Mouse (Mus musculus): ENCODE data around the gene Nppa. TPM values are rescaled to one million over a fixed set of nuclear protein-coding genes. Genes with fewer than 3 reads are reported as not detected.

Gene Nppa
- total RNA-seq, 2 experiments from 2014 or later, result not detected

DNA sequence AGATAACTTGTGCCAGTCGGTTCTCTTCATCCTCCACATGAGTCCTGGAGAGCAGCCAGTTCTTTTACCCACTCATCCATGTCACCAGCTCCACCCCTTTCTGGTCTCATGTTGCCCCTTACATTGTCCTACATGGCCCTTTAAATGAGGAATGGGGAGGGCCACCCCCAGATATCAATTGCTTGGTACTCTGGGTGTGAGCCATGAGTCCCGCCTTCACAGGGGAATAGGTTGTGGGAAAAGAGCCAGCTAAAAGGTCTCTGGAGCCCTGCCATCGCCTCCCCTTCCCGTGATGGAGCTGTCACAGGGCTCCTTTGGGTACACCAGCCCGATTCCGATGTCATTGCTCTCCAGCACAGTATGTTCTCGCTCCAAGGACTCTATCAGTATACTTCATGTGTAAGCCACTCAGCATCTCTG lies 21.1 kb upstream of the Nppa start:
- Histone ChIP-seq H3K4me3 (no peak overlapping the region), H3K27ac (no peak overlapping the region)
- intact Hi-C loops (cut with DNase I), result no loop called here
- no peak for TF ChIP-seq CTCF (IDR thresholded peaks at IDR 0.05)
- no peak for DNase-seq (ENCODE audit: extremely low spot score in 1 of 2, low spot score in 2 of 2)

GRCm38 (mm10) chr4:147985205-147986132 lies 15.1 kb upstream of the Nppa start, which contains the start of gene Nppb:
Gene Nppb (plus strand): TSS chr4:147985788.
- TF ChIP-seq CTCF (IDR thresholded peaks at IDR 0.05), result no peak
- DNase-seq (ENCODE audit: extremely low spot score in 1 of 2, low spot score in 2 of 2), result no peak
- no peak within 1 kb of the TSS for H3K4me3 ChIP-seq
- no peak within 1 kb of the TSS for H3K27ac ChIP-seq
- intact Hi-C loops (cut with DNase I), result no loop called here

GRCm38 (mm10) chr4:147993571-147994095 lies 6.9 kb upstream of the Nppa start:
- no peak for DNase-seq (ENCODE audit: extremely low spot score in 1 of 2, low spot score in 2 of 2)
- no peak overlapping the region for H3K4me3 ChIP-seq
- TF ChIP-seq CTCF (IDR thresholded peaks at IDR 0.05), result no peak
- intact Hi-C loops (cut with DNase I), result no loop called here
- no peak overlapping the region for H3K27ac ChIP-seq

- H3K4me3 ChIP-seq, result no peak overlapping the region
- DNase-seq (ENCODE audit: extremely low spot score in 1 of 2, low spot score in 2 of 2), result no peak
- H3K27ac ChIP-seq, result no peak overlapping the region
- intact Hi-C loops (cut with DNase I), result no loop called here
- no peak for TF ChIP-seq CTCF (IDR thresholded peaks at IDR 0.05)
Measured at GRCm38 (mm10) chr4:147995311-147995710, 5.2 kb upstream of the Nppa start.

DNA sequence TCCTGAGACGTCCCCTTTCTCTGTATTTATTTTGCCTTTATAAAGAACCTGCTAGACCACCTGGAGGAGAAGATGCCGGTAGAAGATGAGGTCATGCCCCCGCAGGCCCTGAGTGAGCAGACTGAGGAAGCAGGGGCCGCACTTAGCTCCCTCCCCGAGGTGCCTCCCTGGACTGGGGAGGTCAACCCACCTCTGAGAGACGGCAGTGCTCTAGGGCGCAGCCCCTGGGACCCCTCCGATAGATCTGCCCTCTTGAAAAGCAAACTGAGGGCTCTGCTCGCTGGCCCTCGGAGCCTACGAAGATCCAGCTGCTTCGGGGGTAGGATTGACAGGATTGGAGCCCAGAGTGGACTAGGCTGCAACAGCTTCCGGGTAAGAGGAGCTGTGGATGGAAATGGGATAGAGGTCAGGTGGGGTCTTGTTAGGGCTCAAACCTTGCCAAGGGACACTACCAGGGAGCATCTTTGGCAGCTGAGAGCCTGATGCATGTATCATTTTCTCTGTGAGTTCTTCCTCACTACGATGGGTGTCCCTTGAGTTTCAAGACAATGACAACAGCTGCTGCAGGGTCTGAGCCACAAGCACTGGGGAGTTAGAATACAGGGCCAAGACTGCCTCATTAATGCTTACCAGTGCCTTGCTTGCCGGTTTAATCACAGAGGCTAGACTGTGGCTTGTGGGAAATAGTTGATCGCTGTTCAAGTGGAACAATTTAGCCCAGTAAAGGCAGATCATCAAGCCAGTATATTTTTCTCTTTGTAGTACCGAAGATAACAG lies 679 bp downstream of the Nppa start:
- intact Hi-C loops (cut with DNase I), result no loop called here
- H3K4me3 ChIP-seq, result no peak overlapping the region

DNA sequence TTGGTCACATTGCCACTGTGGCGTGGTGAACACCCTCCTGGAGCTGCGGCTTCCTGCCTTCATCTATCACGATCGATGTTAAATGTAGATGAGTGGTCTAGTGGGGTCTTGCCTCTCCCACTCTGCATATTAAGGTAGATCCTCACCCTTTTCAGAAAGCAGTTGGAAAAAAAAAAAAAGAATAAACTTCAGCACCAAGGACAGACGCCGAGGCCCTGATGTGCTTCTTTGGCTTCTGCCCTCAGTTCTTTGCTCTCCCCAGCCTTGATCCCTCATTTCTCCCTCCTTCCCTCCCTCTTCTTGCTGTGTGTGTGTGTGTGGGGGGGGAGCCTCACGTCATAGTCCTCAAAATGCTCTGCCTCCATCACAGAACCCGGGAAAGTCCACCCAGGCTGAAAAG lies 1.3 kb downstream of the Nppa start:
- DNase-seq (ENCODE audit: extremely low spot score in 1 of 2, low spot score in 2 of 2), result no peak
- intact Hi-C loops (cut with DNase I), result no loop called here
- no peak for TF ChIP-seq CTCF (IDR thresholded peaks at IDR 0.05)
- Histone ChIP-seq H3K27ac (no peak overlapping the region), H3K4me3 (no peak overlapping the region)

More for the DNA sequence above, 679 bp downstream of the Nppa start:
- no peak for TF ChIP-seq CTCF (IDR thresholded peaks at IDR 0.05)
- no peak for DNase-seq (ENCODE audit: extremely low spot score in 1 of 2, low spot score in 2 of 2)
- H3K27ac ChIP-seq, result no peak overlapping the region

DNA sequence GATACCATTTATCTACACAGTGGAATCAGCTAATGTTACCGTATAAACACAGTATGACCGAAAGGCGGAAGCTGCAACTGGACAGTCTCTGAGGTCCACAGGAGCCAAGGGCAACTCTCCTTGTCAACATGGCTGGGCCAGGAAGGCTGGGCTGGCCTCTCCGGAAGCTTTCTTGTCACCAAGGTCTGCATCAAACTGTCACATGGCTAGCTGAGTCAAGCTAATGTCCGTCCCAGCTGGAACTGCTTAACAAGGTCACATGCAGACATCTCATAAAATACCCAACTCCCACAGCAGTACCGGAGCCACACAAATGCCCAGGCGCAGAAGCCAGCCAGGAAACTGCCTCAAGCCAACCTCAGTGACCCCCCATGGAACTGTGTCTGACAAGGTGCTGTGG lies 3.8 kb downstream of the Nppa start:
- intact Hi-C loops (cut with DNase I), result no loop called here
- no peak for DNase-seq (ENCODE audit: extremely low spot score in 1 of 2, low spot score in 2 of 2)
- Histone ChIP-seq H3K4me3 (no peak overlapping the region), H3K27ac (no peak overlapping the region)
- TF ChIP-seq CTCF (IDR thresholded peaks at IDR 0.05), result no peak

- intact Hi-C loops (cut with DNase I), result loop anchor here (2.0 kb wide), 1 partner anchor 50 kb away; no protein-coding TSS in a partner anchor
- TF ChIP-seq CTCF (IDR thresholded peaks at IDR 0.05), result peak; percentile 74
- no peak overlapping the region for H3K4me3 ChIP-seq
- peak; percentile 63 to 66 for DNase-seq (ENCODE audit: extremely low spot score in 1 of 2, low spot score in 2 of 2)
- H3K27ac ChIP-seq, result no peak overlapping the region
Measured at GRCm38 (mm10) chr4:148008412-148008811, 7.9 kb downstream of the Nppa start.

DNA sequence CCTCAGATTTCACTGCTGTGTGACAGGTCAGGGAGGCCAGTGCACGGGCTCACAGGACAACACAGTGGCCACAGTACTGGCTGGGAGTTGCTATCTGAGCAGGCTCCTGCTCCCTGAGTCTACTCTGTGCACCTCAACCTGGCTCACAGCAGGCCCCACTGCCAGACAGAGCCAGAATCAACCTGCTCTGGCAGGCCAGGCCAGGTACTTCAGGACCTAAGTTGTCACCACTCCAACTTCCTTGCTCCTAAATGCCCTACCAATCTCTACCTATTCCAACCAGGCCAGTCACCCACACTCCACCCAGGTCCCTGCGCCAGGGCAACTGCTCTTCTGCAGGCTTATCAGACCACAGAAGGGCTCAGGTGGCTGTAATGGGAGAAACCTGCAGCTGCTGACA lies 9.1 kb downstream of the Nppa start:
- TF ChIP-seq CTCF (IDR thresholded peaks at IDR 0.05), result no peak
- intact Hi-C loops (cut with DNase I), result loop anchor here (2.0 kb wide), 1 partner anchor 51 kb away; no protein-coding TSS in a partner anchor
- no peak overlapping the region for H3K27ac ChIP-seq
- H3K4me3 ChIP-seq, result no peak overlapping the region
- DNase-seq (ENCODE audit: extremely low spot score in 1 of 2, low spot score in 2 of 2), result no peak

- Histone ChIP-seq H3K4me3 (no peak overlapping the region), H3K27ac (no peak overlapping the region)
- TF ChIP-seq CTCF (IDR thresholded peaks at IDR 0.05), result no peak
- DNase-seq (ENCODE audit: extremely low spot score in 1 of 2, low spot score in 2 of 2), result no peak
- intact Hi-C loops (cut with DNase I), result no loop called here
Measured at GRCm38 (mm10) chr4:148011332-148011731, 10.8 kb downstream of the Nppa start.

- no peak for DNase-seq (ENCODE audit: extremely low spot score in 1 of 2, low spot score in 2 of 2)
- Histone ChIP-seq H3K4me3 (no peak overlapping the region), H3K27ac (no peak overlapping the region)
- TF ChIP-seq CTCF (IDR thresholded peaks at IDR 0.05), result no peak
- intact Hi-C loops (cut with DNase I), result no loop called here
Measured at GRCm38 (mm10) chr4:148012216-148012615, 11.7 kb downstream of the Nppa start.

- H3K4me3 ChIP-seq, result no peak overlapping the region
- no peak for DNase-seq (ENCODE audit: extremely low spot score in 1 of 2, low spot score in 2 of 2)
- intact Hi-C loops (cut with DNase I), result no loop called here
- peak; percentile 48 for TF ChIP-seq CTCF (IDR thresholded peaks at IDR 0.05)
- H3K27ac ChIP-seq, result no peak overlapping the region
Measured at GRCm38 (mm10) chr4:148015418-148015817, 14.9 kb downstream of the Nppa start.
